Mouse (Mus musculus): ENCODE measurements around the gene Echdc3.

GRCm38 (mm10) chr2:6212327-6212723 is 508 bp downstream of the Echdc3 start:
- TF ChIP-seq CTCF (conservative IDR thresholded peaks at IDR 0.05; ENCODE audit: low read length) (no peak), POU5F1 (IDR thresholded peaks at IDR 0.05; ENCODE audit: borderline replicate concordance, low read length) (no peak), NANOG (IDR thresholded peaks at IDR 0.05; ENCODE audit: borderline replicate concordance, low read length) (no peak)
